ENCODE assay signal across 8 mouse cellular contexts in genomic region chr13:47224648-47225323, GRCm38 (mm10).
DNase-seq lines count a peak whose midpoint lies in the region; ATAC-seq and TF ChIP-seq lines count a peak whose summit lies in the region.

No protein-coding gene starts in this region.

- no peak for TF ChIP-seq POLR2A in thymus, adult 2 months (IDR thresholded peaks at IDR 0.05; ENCODE audit: control insufficient read depth, extremely low read depth, insufficient read depth, low read length, poor library complexity)

- no peak overlapping the region for H3K4me3 ChIP-seq in embryonic facial prominence, embryonic 14.5 days (ENCODE audit: low read depth, low read length)
- H3K4me3 ChIP-seq in lung, embryonic 14.5 days (ENCODE audit: low read depth, low read length) = no peak overlapping the region
- H3K4me3 ChIP-seq in thymus, adult 2 months (ENCODE audit: control insufficient read depth, insufficient read depth, low read length) = no peak overlapping the region

- H3K27ac ChIP-seq in embryonic facial prominence, embryonic 14.5 days (replicated peaks; ENCODE audit: low read depth, low read length) = no peak overlapping the region
- no peak overlapping the region; the same call in 1 of the 2 replicates for H3K27ac ChIP-seq in lung, embryonic 14.5 days (ENCODE audit: low read depth)
- H3K27ac ChIP-seq in thymus, adult 2 months (ENCODE audit: control insufficient read depth, insufficient read depth, low read length) = no peak overlapping the region

- no peaks in the 10 kb centered on the region for H3K27me3 ChIP-seq in embryonic facial prominence, embryonic 14.5 days (replicated peaks; ENCODE audit: control insufficient read depth, insufficient read depth, low read length)
- no peaks in the 10 kb centered on the region for H3K27me3 ChIP-seq in lung, embryonic 14.5 days (ENCODE audit: insufficient read depth, low read length)
- no peaks in the 10 kb centered on the region for H3K27me3 ChIP-seq in thymus, adult 2 months (ENCODE audit: control insufficient read depth, insufficient read depth, low read length)

- H3K4me1 ChIP-seq in embryonic facial prominence, embryonic 14.5 days (ENCODE audit: control insufficient read depth, insufficient read depth, low read length) = peaks cover 23% of the 10 kb centered on the region
- H3K4me1 ChIP-seq in lung, embryonic 14.5 days (ENCODE audit: insufficient read depth) = 0 out of 2 replicates have a peak, but pooled peaks cover 4% of the 10 kb centered on the region
- no peaks in the 10 kb centered on the region for H3K4me1 ChIP-seq in thymus, adult 2 months (replicated peaks; ENCODE audit: control insufficient read depth, insufficient read depth, low read length)

- H3K9me3 ChIP-seq in embryonic facial prominence, embryonic 14.5 days (ENCODE audit: control insufficient read depth, low read length) = no peaks in the 10 kb centered on the region
- H3K9me3 ChIP-seq in lung, embryonic 14.5 days (ENCODE audit: low read depth, low read length) = no peaks in the 10 kb centered on the region

- no peak overlapping the region for H3K9ac ChIP-seq in embryonic facial prominence, embryonic 14.5 days (ENCODE audit: low read depth, low read length)
- H3K9ac ChIP-seq in lung, embryonic 14.5 days = no peak overlapping the region

- no peak overlapping the region for H3K4me2 ChIP-seq in embryonic facial prominence, embryonic 14.5 days (ENCODE audit: low read depth, low read length)
- H3K4me2 ChIP-seq in lung, embryonic 14.5 days = no peak overlapping the region

- peak; percentile 56 for ATAC-seq in frontal cortex, adult (ENCODE audit: low TSS enrichment)
- peak; percentile 50 for ATAC-seq in embryonic facial prominence, embryonic 14.5 days (ENCODE audit: low read depth)
- no peak; the same call in 1 of the 2 replicates for ATAC-seq in lung, embryonic 14.5 days (ENCODE audit: insufficient read depth)

- no peaks in the 10 kb centered on the region for H3K36me3 ChIP-seq in embryonic facial prominence, embryonic 14.5 days (ENCODE audit: control insufficient read depth, insufficient read depth, low read length)
- no peaks in the 10 kb centered on the region for H3K36me3 ChIP-seq in lung, embryonic 14.5 days (ENCODE audit: insufficient read depth)
- H3K36me3 ChIP-seq in thymus, adult 2 months (ENCODE audit: control insufficient read depth, insufficient read depth, low read length) = no peaks in the 10 kb centered on the region

- WGBS in embryonic facial prominence, embryonic 14.5 days = 17% methylated on average over 14 of the region's 14 CpGs
- 21% methylated on average over 14 of the region's 14 CpGs for WGBS in lung, embryonic 14.5 days
- 90% methylated on average over 14 of the region's 14 CpGs for WGBS in thymus, adult 2 months

- no peak for DNase-seq in frontal cortex, postnatal 10 days (ENCODE audit: low spot score in 2 of 2)
- peak; percentile 44 for DNase-seq in ES-CJ7 (ENCODE audit: low read depth, low spot score)
- peak; percentile 36 for DNase-seq in embryonic facial prominence, embryonic 14.5 days (ENCODE audit: low spot score)
- DNase-seq in lung, embryonic 14.5 days = peak; percentile 39
- DNase-seq in cerebellum, postnatal 36 days = no peak
- DNase-seq in cerebellum, adult 11-12 months = no peak
- no peak for DNase-seq in thymus, adult 2 months

- no peak for TF ChIP-seq CTCF in lung, embryonic 14.5 days (IDR thresholded peaks at IDR 0.05; ENCODE audit: low read depth)
- TF ChIP-seq CTCF in thymus, adult 2 months (IDR thresholded peaks at IDR 0.05; ENCODE audit: borderline replicate concordance, control insufficient read depth, extremely low read depth, insufficient read depth, low read length, poor library complexity) = no peak

Comparison
In these comparisons a context has a peak if more than half of its experiments do, and no peak if none do; other contexts are left out.
1. DNase-seq: peak in ES-CJ7 (single experiment), embryonic facial prominence, embryonic 14.5 days (single experiment) and lung, embryonic 14.5 days (single experiment); none in frontal cortex, postnatal 10 days (0 of 2), cerebellum, postnatal 36 days (0 of 2), cerebellum, adult 11-12 months (single experiment) and thymus, adult 2 months (single experiment).